Mouse (Mus musculus) left cerebral cortex, adult 6 months (tissue): ENCODE data around the gene Sel1l2. TPM values are rescaled to one million over a fixed set of nuclear protein-coding genes. Genes with fewer than 3 reads are reported as not detected.

ENCODE experiments used
- long read RNA-seq, 2 experiments: library from polyadenylated mRNA; unstranded; transcript quantifications; one replicate each; pipeline ENCODE4 v2.0.0; 2019 to 2020
- polyA plus RNA-seq: library from polyadenylated mRNA; unstranded; fragments of <200 nt; fragmentation: Nextera tagmentation; gene quantifications from 2 replicates; pipeline ENCODE4 v1.2.3, GENCODE M21; 2021

The Sel1l2 gene
- not detected in 2 replicates for polyA plus RNA-seq
- long read RNA-seq, experiment 1 = 0 reads
- long read RNA-seq, experiment 2 = 0 reads

GRCm38 (mm10) chr2:140389525-140389924 is at the start of gene Sel1l2:
Gene Sel1l2 (minus strand): TSS chr2:140389706.

GRCm38 (mm10) chr2:140395179-140395578 is 5.7 kb upstream of the Sel1l2 start, which contains the start of gene Macrod2:
Gene Macrod2 (plus strand): TSS chr2:140395309.

Other genes starting within 250 kb of the Sel1l2 start
- gene Gm17374, start 237.7 kb downstream of the Sel1l2 start, polyA plus RNA-seq = not detected in 2 replicates
- 10.7 and 11.8 TPM in 2 replicates for gene Esf1, start 219.1 kb downstream of the Sel1l2 start, polyA plus RNA-seq
- gene Ndufaf5, start 219.1 kb downstream of the Sel1l2 start, polyA plus RNA-seq = 55.0 and 67.9 TPM in 2 replicates
- 13.2 and 20.8 TPM in 2 replicates for gene Macrod2, start 5.6 kb upstream of the Sel1l2 start, polyA plus RNA-seq